Mouse (Mus musculus): ENCODE measurements around the gene Syt17. TPM values are rescaled to one million over a fixed set of nuclear protein-coding genes. Genes with fewer than 3 reads are reported as not detected.

Gene Syt17
- polyA plus RNA-seq, 2 experiments, result 0.13 TPM

DNA sequence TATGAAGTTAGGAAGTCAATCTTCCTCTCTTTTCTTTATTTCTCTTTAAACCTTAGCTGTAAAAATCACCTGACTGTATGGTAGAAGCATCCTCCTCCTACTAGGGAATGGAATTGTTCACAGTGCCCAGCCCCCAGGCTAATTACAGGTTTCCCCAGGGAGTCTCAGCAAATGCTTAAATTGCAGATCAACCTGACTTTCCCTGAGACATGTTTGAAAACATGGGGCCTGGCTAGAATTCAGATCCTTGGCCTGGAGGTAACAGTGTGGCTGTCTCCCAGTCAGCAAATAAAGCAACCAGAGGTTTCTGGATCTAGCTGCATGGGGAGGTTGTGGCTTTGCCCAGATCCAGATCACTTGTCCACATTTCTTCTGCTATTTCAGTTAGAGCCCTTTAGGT lies 42.8 kb downstream of the Syt17 start:
- Histone ChIP-seq H3K9ac (replicated peaks) (no peak overlapping the region), H3K4me2 (ENCODE audit: low read depth) (no peak overlapping the region), H3K27me3 (ENCODE audit: control insufficient read depth, insufficient read depth, low read length) (no peaks in the 10 kb centered on the region), H3K27ac (no peak overlapping the region), H3K9me3 (ENCODE audit: control insufficient read depth, low read length) (no peaks in the 10 kb centered on the region), H3K36me3 (replicated peaks; ENCODE audit: control insufficient read depth, insufficient read depth, low read depth) (no peaks in the 10 kb centered on the region), H3K4me1 (replicated peaks; ENCODE audit: control insufficient read depth in 2 of 2, insufficient read depth in 2 of 2, low read length in 1 of 2) (no peaks in the 10 kb centered on the region), H3K4me3 (ENCODE audit: insufficient read depth in 1 of 2, low read depth in 2 of 2, low read length in 2 of 2) (no peak overlapping the region)
- no peak for DNase-seq (ENCODE audit: low read depth in 3 of 3, low spot score in 3 of 3)
- TF ChIP-seq CTCF (IDR thresholded peaks at IDR 0.05; ENCODE audit: low read depth) (no peak), EP300 (IDR thresholded peaks at IDR 0.05; ENCODE audit: low read depth) (no peak)
- ATAC-seq (ENCODE audit: insufficient read depth), result no peak

DNA sequence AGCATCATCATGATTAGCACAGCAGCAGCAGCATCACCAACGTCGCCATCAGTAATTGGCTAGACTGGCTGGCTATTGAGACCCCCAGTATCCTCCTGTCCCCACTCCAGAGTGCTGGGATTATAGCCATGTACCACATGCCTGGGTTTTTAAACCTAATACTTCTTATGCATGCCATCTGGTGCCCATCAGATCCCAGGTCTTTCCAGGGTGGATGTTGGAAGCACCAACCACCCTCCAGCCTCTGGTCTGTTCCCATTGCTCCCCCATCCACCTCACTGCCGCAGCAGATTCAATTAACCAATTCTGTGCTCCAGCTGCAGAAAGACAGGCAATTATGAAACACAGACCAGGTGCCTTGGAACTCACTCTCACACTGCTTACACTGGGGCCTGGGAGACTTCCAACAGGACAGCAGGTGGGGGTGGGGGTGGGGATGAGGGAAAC lies 45.4 kb downstream of the Syt17 start:
- no peaks in the 10 kb centered on the region for H3K27me3 ChIP-seq (ENCODE audit: control insufficient read depth, insufficient read depth, low read length)
- no peak overlapping the region for H3K4me3 ChIP-seq (ENCODE audit: insufficient read depth in 1 of 2, low read depth in 2 of 2, low read length in 2 of 2)
- H3K4me2 ChIP-seq (ENCODE audit: low read depth), result no peak overlapping the region
- no peak for DNase-seq (ENCODE audit: low read depth in 3 of 3, low spot score in 3 of 3)
- no peak for TF ChIP-seq EP300 (IDR thresholded peaks at IDR 0.05; ENCODE audit: low read depth)
- no peak for TF ChIP-seq CTCF (IDR thresholded peaks at IDR 0.05; ENCODE audit: low read depth)
- no peaks in the 10 kb centered on the region for H3K36me3 ChIP-seq (replicated peaks; ENCODE audit: control insufficient read depth, insufficient read depth, low read depth)
- no peak overlapping the region for H3K27ac ChIP-seq
- WGBS (ENCODE audit: insufficient replicate concordance), result 49% methylated on average over 3 of the region's 3 CpGs
- H3K9ac ChIP-seq (replicated peaks), result no peak overlapping the region
- no peaks in the 10 kb centered on the region for H3K4me1 ChIP-seq (replicated peaks; ENCODE audit: control insufficient read depth in 2 of 2, insufficient read depth in 2 of 2, low read length in 1 of 2)
- no peaks in the 10 kb centered on the region for H3K9me3 ChIP-seq (ENCODE audit: control insufficient read depth, low read length)
- no peak for ATAC-seq (ENCODE audit: insufficient read depth)

GRCm38 (mm10) chr7:118401949-118402348 lies 46.1 kb downstream of the Syt17 start:
- Histone ChIP-seq H3K9ac (replicated peaks) (no peak overlapping the region), H3K4me2 (ENCODE audit: low read depth) (no peak overlapping the region), H3K27me3 (ENCODE audit: control insufficient read depth, insufficient read depth, low read length) (no peaks in the 10 kb centered on the region), H3K4me3 (ENCODE audit: insufficient read depth in 1 of 2, low read depth in 2 of 2, low read length in 2 of 2) (no peak overlapping the region), H3K9me3 (ENCODE audit: control insufficient read depth, low read length) (no peaks in the 10 kb centered on the region), H3K36me3 (replicated peaks; ENCODE audit: control insufficient read depth, insufficient read depth, low read depth) (no peaks in the 10 kb centered on the region), H3K4me1 (replicated peaks; ENCODE audit: control insufficient read depth in 2 of 2, insufficient read depth in 2 of 2, low read length in 1 of 2) (no peaks in the 10 kb centered on the region), H3K27ac (no peak overlapping the region)
- TF ChIP-seq EP300 (IDR thresholded peaks at IDR 0.05; ENCODE audit: low read depth) (no peak), CTCF (IDR thresholded peaks at IDR 0.05; ENCODE audit: low read depth) (no peak)
- 52% methylated on average over 5 of the region's 5 CpGs for WGBS (ENCODE audit: insufficient replicate concordance)
- DNase-seq (ENCODE audit: low read depth in 3 of 3, low spot score in 3 of 3) (no peak), ATAC-seq (ENCODE audit: insufficient read depth) (no peak)

GRCm38 (mm10) chr7:118399764-118400163 lies 48.3 kb downstream of the Syt17 start:
- no peak for TF ChIP-seq EP300 (IDR thresholded peaks at IDR 0.05; ENCODE audit: low read depth)
- no peak for TF ChIP-seq CTCF (IDR thresholded peaks at IDR 0.05; ENCODE audit: low read depth)
- DNase-seq (ENCODE audit: low read depth in 3 of 3, low spot score in 3 of 3), result no peak

DNA sequence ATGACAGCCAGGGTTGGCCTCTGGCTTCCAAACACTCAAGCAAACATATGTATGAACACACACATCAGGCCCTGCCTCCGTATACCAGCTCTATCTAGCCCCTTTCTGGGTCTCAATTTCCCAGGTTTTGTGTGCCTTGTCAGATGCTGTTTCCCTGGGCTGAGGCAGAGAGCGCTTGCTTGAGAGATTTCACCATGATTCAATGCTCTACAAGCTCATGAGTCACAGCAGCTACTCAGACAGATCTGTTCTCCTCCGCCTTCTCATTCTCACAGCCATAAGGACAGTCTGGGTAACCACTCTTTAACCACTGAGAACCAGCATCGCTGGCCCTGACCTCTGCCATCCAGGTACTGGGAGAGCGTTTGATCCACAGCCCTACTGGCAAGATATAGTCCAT lies 57.3 kb downstream of the Syt17 start:
- DNase-seq (ENCODE audit: low read depth in 3 of 3, low spot score in 3 of 3) (no peak), ATAC-seq (ENCODE audit: insufficient read depth) (no peak)
- H3K9me3 ChIP-seq (ENCODE audit: control insufficient read depth, low read length), result no peaks in the 10 kb centered on the region
- TF ChIP-seq CTCF (IDR thresholded peaks at IDR 0.05; ENCODE audit: low read depth) (no peak), EP300 (IDR thresholded peaks at IDR 0.05; ENCODE audit: low read depth) (no peak)
- WGBS (ENCODE audit: insufficient replicate concordance), result 51% methylated on average over 5 of the region's 5 CpGs
- H3K4me3 ChIP-seq (ENCODE audit: insufficient read depth in 1 of 2, low read depth in 2 of 2, low read length in 2 of 2), result no peak overlapping the region
- H3K27me3 ChIP-seq (ENCODE audit: control insufficient read depth, insufficient read depth, low read length), result no peaks in the 10 kb centered on the region
- no peaks in the 10 kb centered on the region for H3K36me3 ChIP-seq (replicated peaks; ENCODE audit: control insufficient read depth, insufficient read depth, low read depth)
- H3K4me2 ChIP-seq (ENCODE audit: low read depth), result no peak overlapping the region
- H3K9ac ChIP-seq (replicated peaks), result no peak overlapping the region
- no peaks in the 10 kb centered on the region for H3K4me1 ChIP-seq (replicated peaks; ENCODE audit: control insufficient read depth in 2 of 2, insufficient read depth in 2 of 2, low read length in 1 of 2)
- no peak overlapping the region for H3K27ac ChIP-seq

More at GRCm38 (mm10) chr7:118399764-118400163, 48.3 kb downstream of the Syt17 start:
- Histone ChIP-seq H3K36me3 (replicated peaks; ENCODE audit: control insufficient read depth, insufficient read depth, low read depth) (no peaks in the 10 kb centered on the region), H3K4me3 (ENCODE audit: insufficient read depth in 1 of 2, low read depth in 2 of 2, low read length in 2 of 2) (no peak overlapping the region), H3K9me3 (ENCODE audit: control insufficient read depth, low read length) (no peaks in the 10 kb centered on the region), H3K9ac (replicated peaks) (no peak overlapping the region), H3K27me3 (ENCODE audit: control insufficient read depth, insufficient read depth, low read length) (no peaks in the 10 kb centered on the region), H3K27ac (no peak overlapping the region), H3K4me2 (ENCODE audit: low read depth) (no peak overlapping the region), H3K4me1 (replicated peaks; ENCODE audit: control insufficient read depth in 2 of 2, insufficient read depth in 2 of 2, low read length in 1 of 2) (no peaks in the 10 kb centered on the region)
- WGBS (ENCODE audit: insufficient replicate concordance), result 59% methylated on average over 9 of the region's 9 CpGs
- no peak for ATAC-seq (ENCODE audit: insufficient read depth)
